ENCODE assay signal across 9 mouse cellular contexts in the genomic region with DNA sequence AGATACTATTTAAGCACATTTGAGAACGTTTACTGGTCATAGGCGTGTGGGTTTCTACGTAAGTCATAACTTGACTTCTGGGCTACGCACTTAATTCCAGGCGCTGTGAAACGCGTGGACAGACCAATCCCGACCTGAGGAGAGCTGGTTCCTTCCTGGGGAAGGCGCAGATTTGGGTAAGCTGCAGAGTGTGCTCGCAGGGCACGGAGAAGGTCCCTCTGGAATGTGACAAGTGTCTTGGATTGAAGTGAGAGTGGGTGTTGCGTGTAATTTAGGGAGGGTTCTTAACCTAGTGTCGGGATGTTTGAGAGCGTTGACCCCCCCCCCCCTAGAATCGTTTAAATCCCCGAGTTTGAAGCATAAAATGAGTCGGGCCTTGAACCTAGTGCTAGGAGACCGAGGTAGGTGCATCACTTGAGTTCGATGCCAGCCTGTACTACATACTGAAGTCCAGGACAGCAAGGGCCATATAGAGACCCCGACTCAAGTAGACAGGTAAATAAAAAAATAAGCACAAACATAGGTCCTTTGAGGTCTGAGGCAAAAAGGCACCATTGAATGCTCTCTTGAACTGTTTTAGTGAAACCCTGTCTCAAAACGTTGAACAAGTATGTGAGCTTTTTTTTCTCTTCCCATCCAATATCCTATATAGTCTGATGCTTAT. TPM values are rescaled to one million over a fixed set of nuclear protein-coding genes. Genes with fewer than 3 reads are reported as not detected.
DNase-seq lines count a peak whose midpoint lies in the region; ATAC-seq and TF ChIP-seq lines count a peak whose summit lies in the region.
"Had no signal": no experiment of that assay in that cellular context is flagged by ENCODE, and none has a peak within 500 bp of the region (broad histone marks: within the 10 kb centered on the region; RNA-seq: fewer than 3 reads in every experiment).

No protein-coding gene starts in this region.

- H3K9ac ChIP-seq in kidney, postnatal 0 days (ENCODE audit: low read depth, low read length): no peak overlapping the region
- H3K9ac ChIP-seq in forebrain, embryonic 13.5 days: peak overlapping the region; percentile 38; the same call in 1 of the 2 replicates
- no peak overlapping the region for H3K9ac ChIP-seq in liver, embryonic 12.5 days

- peak; percentile 18 for DNase-seq in kidney, postnatal 0 days (ENCODE audit: low spot score)
- no peak for DNase-seq in kidney, adult 18-20 months
- peak; percentile 14 for DNase-seq in retina, postnatal 1 day
- DNase-seq in urinary bladder, postnatal 4 days (ENCODE audit: low spot score in 2 of 2): no peak
- no peak for DNase-seq in cerebellum, postnatal 10 days

- 0 out of 2 replicates have a peak, but pooled peaks cover 7% of the 10 kb centered on the region for H3K27me3 ChIP-seq in kidney, postnatal 0 days (ENCODE audit: insufficient read depth, low read length)
- H3K27me3 ChIP-seq in forebrain, embryonic 13.5 days: peaks cover 34% of the 10 kb centered on the region
- H3K27me3 ChIP-seq in liver, embryonic 12.5 days (replicated peaks): peaks cover 39% of the 10 kb centered on the region

- no peak for TF ChIP-seq CTCF in kidney, postnatal 0 days (IDR thresholded peaks at IDR 0.05; ENCODE audit: low read depth)

- H3K27ac ChIP-seq in kidney, postnatal 0 days: no peak overlapping the region
- no peak overlapping the region for H3K27ac ChIP-seq in forebrain, embryonic 13.5 days
- H3K27ac ChIP-seq in liver, embryonic 12.5 days: no peak overlapping the region

- peak overlapping the region; percentile 51 for H3K4me2 ChIP-seq in kidney, postnatal 0 days (ENCODE audit: low read length)
- H3K4me2 ChIP-seq in forebrain, embryonic 13.5 days: peak overlapping the region; percentile 61
- H3K4me2 ChIP-seq in liver, embryonic 12.5 days: peak overlapping the region; percentile 53

- H3K9me3 ChIP-seq in kidney, postnatal 0 days (replicated peaks; ENCODE audit: low read length): no peaks in the 10 kb centered on the region
- H3K9me3 ChIP-seq in forebrain, embryonic 13.5 days (replicated peaks): no peaks in the 10 kb centered on the region
- H3K9me3 ChIP-seq in liver, embryonic 12.5 days (replicated peaks): no peaks in the 10 kb centered on the region

- H3K36me3 ChIP-seq in kidney, postnatal 0 days (ENCODE audit: insufficient read depth, low read length): no peaks in the 10 kb centered on the region
- H3K36me3 ChIP-seq in forebrain, embryonic 13.5 days (ENCODE audit: poor library complexity, severe bottlenecking): no peaks in the 10 kb centered on the region
- no peaks in the 10 kb centered on the region for H3K36me3 ChIP-seq in liver, embryonic 12.5 days

- 0 out of 2 replicates have a peak, but pooled peaks cover 3% of the 10 kb centered on the region for H3K4me1 ChIP-seq in kidney, postnatal 0 days (replicated peaks; ENCODE audit: insufficient read depth, low read length)
- peaks cover 20% of the 10 kb centered on the region for H3K4me1 ChIP-seq in forebrain, embryonic 13.5 days
- H3K4me1 ChIP-seq in liver, embryonic 12.5 days: peaks cover 8% of the 10 kb centered on the region; the same call in 1 of the 2 replicates

- 7% methylated on average over 21 of the region's 21 CpGs for WGBS in kidney, postnatal 0 days
- 3% methylated on average over 21 of the region's 21 CpGs for WGBS in forebrain, embryonic 13.5 days
- WGBS in liver, embryonic 12.5 days (ENCODE audit: insufficient replicate concordance): 4% methylated on average over 21 of the region's 21 CpGs

- no peak for ATAC-seq in kidney, postnatal 0 days (replicated peaks; ENCODE audit: low FRiP score, low read depth)
- no peak for ATAC-seq in forebrain, embryonic 13.5 days
- ATAC-seq in liver, embryonic 12.5 days: no peak
- ATAC-seq in activated CD4-positive, CD25-positive, alpha-beta regulatory T cell, adult 4 months: no peak

- peak overlapping the region; percentile 13 for H3K4me3 ChIP-seq in kidney, postnatal 0 days (replicated peaks; ENCODE audit: low read depth, low read length)
- H3K4me3 ChIP-seq in forebrain, embryonic 13.5 days: peak overlapping the region; percentile 36
- peak overlapping the region; percentile 25 for H3K4me3 ChIP-seq in liver, embryonic 12.5 days

RNA-seq across cellular contexts. Expression of gene L1td1, which starts 0.9 kb away (rescaled TPM):
- 0.18 and 0.24 TPM in 2 replicates for polyA plus RNA-seq in kidney, postnatal 0 days (2015; fragmentation: Nextera tagmentation; extraction: Ambion mirVana)
- not detected in 2 replicates for polyA plus RNA-seq in forebrain, embryonic 13.5 days (2015; fragmentation: Nextera tagmentation; extraction: Ambion mirVana)
- polyA plus RNA-seq in liver, embryonic 12.5 days (2016; fragmentation: Nextera tagmentation; extraction: Ambion mirVana): not detected in 2 replicates
- polyA plus RNA-seq in activated CD4-positive, CD25-positive, alpha-beta regulatory T cell, adult 4 months (2017; shearing (Covaris generic)): not detected
- polyA plus RNA-seq: spleen, adult 2 months had no signal

Comparison
In these comparisons a context has a peak if more than half of its experiments do, and no peak if none do; other contexts are left out.
1. DNase-seq: peak in kidney, postnatal 0 days (single experiment) and retina, postnatal 1 day (single experiment); none in kidney, adult 18-20 months (single experiment), urinary bladder, postnatal 4 days (0 of 2) and cerebellum, postnatal 10 days (0 of 2).
2. Peak in every context shown above with its lines, with median percentiles within 50 percentile points of each other: H3K4me2 ChIP-seq and H3K4me3 ChIP-seq.